Mouse (Mus musculus): ENCODE data around the gene Slc47a2. TPM values are rescaled to one million over a fixed set of nuclear protein-coding genes. Genes with fewer than 3 reads are reported as not detected.

Gene Slc47a2
- polyA plus RNA-seq, 1 experiment from 2014 or later: not detected

DNA sequence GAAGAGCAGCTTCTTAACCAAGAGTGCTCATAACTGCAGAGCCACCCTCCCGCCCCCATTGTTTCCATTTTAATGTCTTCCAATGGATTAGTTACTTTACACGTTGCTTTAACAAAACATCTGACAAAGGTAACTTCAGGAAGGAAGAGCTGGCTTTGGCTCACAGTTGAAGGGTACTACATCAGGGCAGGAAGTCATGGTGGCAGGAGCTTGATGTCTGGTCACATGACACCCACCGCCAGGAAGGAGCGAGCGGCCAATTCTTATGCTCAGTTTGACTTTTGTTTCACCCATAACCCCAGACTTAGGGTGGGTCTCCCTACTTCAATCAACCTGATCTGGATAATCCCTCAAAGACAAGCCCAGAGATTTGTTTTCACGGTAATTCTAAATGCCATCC lies 83.6 kb downstream of the Slc47a2 start:
- 93% methylated on average over 6 of the region's 6 CpGs for WGBS
- Histone ChIP-seq H3K4me2 (replicated peaks) (no peak overlapping the region), H3K4me3 (no peak overlapping the region), H3K9ac (no peak overlapping the region), H3K27ac (no peak overlapping the region), H3K36me3 (peaks cover 55% of the 10 kb centered on the region), H3K9me3 (no peaks in the 10 kb centered on the region), H3K27me3 (no peaks in the 10 kb centered on the region), H3K4me1 (no peaks in the 10 kb centered on the region)
- no peak for ATAC-seq (ENCODE audit: insufficient number of reproducible peaks, insufficient read depth, low FRiP score, low TSS enrichment)

DNA sequence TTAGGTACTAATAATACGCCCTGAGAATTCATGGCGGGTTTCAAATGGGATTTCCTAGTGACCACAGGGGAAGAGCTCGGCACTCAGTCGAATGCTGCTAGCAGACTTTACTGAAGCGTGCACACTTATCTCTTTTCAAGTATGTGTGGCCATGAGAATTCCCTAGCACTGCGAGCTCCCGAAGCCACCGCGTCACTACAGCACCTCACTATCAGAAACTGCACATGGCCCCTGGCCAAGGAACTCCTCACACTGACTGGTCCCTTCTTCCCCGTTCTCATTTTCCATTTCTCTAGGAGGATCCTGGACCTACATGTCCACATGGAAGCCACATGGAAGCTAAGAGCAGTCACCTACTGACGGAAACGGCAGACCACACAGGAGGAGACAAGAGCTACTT lies 89.9 kb downstream of the Slc47a2 start:
- H3K4me1 ChIP-seq: no peaks in the 10 kb centered on the region
- no peaks in the 10 kb centered on the region for H3K27me3 ChIP-seq
- no peak overlapping the region for H3K9ac ChIP-seq
- H3K4me2 ChIP-seq (replicated peaks): no peak overlapping the region
- H3K36me3 ChIP-seq: peaks cover 62% of the 10 kb centered on the region
- H3K27ac ChIP-seq: no peak overlapping the region
- ATAC-seq (ENCODE audit: insufficient number of reproducible peaks, insufficient read depth, low FRiP score, low TSS enrichment): no peak
- no peaks in the 10 kb centered on the region for H3K9me3 ChIP-seq
- H3K4me3 ChIP-seq: no peak overlapping the region
- 95% methylated on average over 12 of the region's 12 CpGs for WGBS

DNA sequence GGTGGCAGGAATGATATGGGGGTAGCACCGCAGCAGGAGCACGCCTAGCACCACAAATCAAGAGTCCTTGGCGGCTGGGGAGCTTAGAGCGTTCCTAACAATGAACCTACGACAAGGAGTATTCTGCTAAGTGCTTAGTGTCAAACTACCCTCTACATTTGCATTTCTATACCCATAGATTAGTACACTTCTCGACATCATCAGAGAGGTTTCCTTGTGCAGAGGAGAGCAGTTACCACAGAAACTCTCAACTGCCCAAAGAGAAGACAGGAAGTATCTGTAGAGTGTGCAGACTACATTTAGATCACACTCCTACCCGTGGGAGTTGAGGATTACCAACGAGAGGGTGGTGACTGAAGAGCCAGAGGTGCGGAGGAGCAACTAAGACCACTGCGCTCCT lies 90.9 kb downstream of the Slc47a2 start:
- no peak overlapping the region for H3K9ac ChIP-seq
- no peak overlapping the region for H3K27ac ChIP-seq
- no peaks in the 10 kb centered on the region for H3K9me3 ChIP-seq
- no peaks in the 10 kb centered on the region for H3K27me3 ChIP-seq
- no peak overlapping the region for H3K4me2 ChIP-seq (replicated peaks)
- H3K36me3 ChIP-seq: peaks cover 57% of the 10 kb centered on the region
- no peaks in the 10 kb centered on the region for H3K4me1 ChIP-seq
- WGBS: 83% methylated on average over 10 of the region's 10 CpGs
- ATAC-seq (ENCODE audit: insufficient number of reproducible peaks, insufficient read depth, low FRiP score, low TSS enrichment): no peak
- no peak overlapping the region for H3K4me3 ChIP-seq

Other genes with a start within 250 kb of the Slc47a2 start
- gene Tnfrsf13b, start 216.1 kb downstream of the Slc47a2 start, polyA plus RNA-seq (2016; fragmentation: Nextera tagmentation; extraction: Ambion mirVana): 1.0 and 1.1 TPM in 2 replicates
- gene Usp22, start 167.8 kb downstream of the Slc47a2 start, polyA plus RNA-seq (2016; fragmentation: Nextera tagmentation; extraction: Ambion mirVana): 212 and 221 TPM in 2 replicates
- 0.13 and 0.24 TPM in 2 replicates for gene Aldh3a1, start 135.3 kb downstream of the Slc47a2 start, polyA plus RNA-seq (2016; fragmentation: Nextera tagmentation; extraction: Ambion mirVana)
- 22.7 and 23.8 TPM in 2 replicates for gene Aldh3a2, start 75.4 kb downstream of the Slc47a2 start, polyA plus RNA-seq (2016; fragmentation: Nextera tagmentation; extraction: Ambion mirVana)
- gene Slc47a1, start 35.5 kb upstream of the Slc47a2 start, polyA plus RNA-seq (2016; fragmentation: Nextera tagmentation; extraction: Ambion mirVana): 0.10 and 0.23 TPM in 2 replicates
- gene Rnf112, start 111.3 kb upstream of the Slc47a2 start, polyA plus RNA-seq (2016; fragmentation: Nextera tagmentation; extraction: Ambion mirVana): 1.6 and 2.5 TPM in 2 replicates
- gene Mfap4, start 142.6 kb upstream of the Slc47a2 start, polyA plus RNA-seq (2016; fragmentation: Nextera tagmentation; extraction: Ambion mirVana): 231 and 256 TPM in 2 replicates
- 101 and 102 TPM in 2 replicates for gene Mapk7, start 151.5 kb upstream of the Slc47a2 start, polyA plus RNA-seq (2016; fragmentation: Nextera tagmentation; extraction: Ambion mirVana)
- 35.2 and 36.7 TPM in 2 replicates for gene B9d1, start 162.3 kb upstream of the Slc47a2 start, polyA plus RNA-seq (2016; fragmentation: Nextera tagmentation; extraction: Ambion mirVana)
- gene Epn2, start 236.8 kb upstream of the Slc47a2 start, polyA plus RNA-seq (2016; fragmentation: Nextera tagmentation; extraction: Ambion mirVana): 28.3 TPM in 2 replicates